Comparison of ENCODE assay signal across 21 mouse cellular contexts in the genomic region with DNA sequence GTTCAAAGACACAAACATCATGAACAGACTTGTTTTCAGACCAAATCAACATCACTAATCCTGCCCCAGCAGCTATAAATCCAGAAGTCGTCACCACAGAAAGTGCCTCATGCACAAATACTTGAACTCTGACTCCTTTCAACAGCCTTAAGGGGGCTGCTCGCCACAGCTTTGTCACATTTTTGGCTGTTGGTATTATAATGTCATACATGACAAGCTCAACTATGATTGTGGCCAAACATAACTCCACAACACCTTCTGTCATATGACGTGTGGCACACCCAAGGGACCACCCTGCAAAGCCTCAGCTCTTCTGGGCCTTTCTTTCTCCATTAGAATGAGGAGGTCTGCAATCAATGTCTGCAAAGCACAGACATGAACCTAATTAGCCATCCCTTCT.
DNase-seq lines count a peak whose midpoint lies in the region; ATAC-seq and TF ChIP-seq lines count a peak whose summit lies in the region.
"Had no signal": no experiment of that assay in that cellular context is flagged by ENCODE, and none has a peak within 500 bp of the region (broad histone marks: within the 10 kb centered on the region; RNA-seq: fewer than 3 reads in every experiment).

No protein-coding gene starts in this region.

- no peak overlapping the region for H3K4me3 ChIP-seq in lung, embryonic 15.5 days
- no peak overlapping the region for H3K4me3 ChIP-seq in neural tube, embryonic 13.5 days
- no peak overlapping the region for H3K4me3 ChIP-seq in forebrain, postnatal 0 days (ENCODE audit: low read depth, low read length)
- no peak overlapping the region for H3K4me3 ChIP-seq in hindbrain, embryonic 12.5 days
- H3K4me3 ChIP-seq: embryonic facial prominence, embryonic 12.5 days; forebrain, embryonic 15.5 days; heart, embryonic 15.5 days; hindbrain, embryonic 10.5 days; hindbrain, embryonic 15.5 days had no signal

- no peaks in the 10 kb centered on the region for H3K9me3 ChIP-seq in lung, embryonic 15.5 days
- no peaks in the 10 kb centered on the region for H3K9me3 ChIP-seq in neural tube, embryonic 13.5 days
- H3K9me3 ChIP-seq in forebrain, postnatal 0 days (ENCODE audit: low read length): no peaks in the 10 kb centered on the region
- H3K9me3 ChIP-seq in hindbrain, embryonic 12.5 days (replicated peaks): no peaks in the 10 kb centered on the region
- H3K9me3 ChIP-seq: embryonic facial prominence, embryonic 12.5 days; forebrain, embryonic 15.5 days; G1E; heart, embryonic 15.5 days; hindbrain, embryonic 10.5 days; hindbrain, embryonic 15.5 days had no signal

- peak; percentile 23; the same call in 1 of the 2 replicates for ATAC-seq in lung, embryonic 15.5 days (ENCODE audit: borderline replicate concordance, extremely low read depth, low FRiP score, low TSS enrichment)
- no peak for ATAC-seq in neural tube, embryonic 13.5 days (ENCODE audit: low read depth)
- ATAC-seq in forebrain, postnatal 0 days: no peak
- ATAC-seq in hindbrain, embryonic 12.5 days (ENCODE audit: low FRiP score): no peak
- ATAC-seq: CD4-positive, CD25-positive, alpha-beta regulatory T cell, adult 4 months; forebrain, embryonic 15.5 days had no signal

- H3K27ac ChIP-seq in lung, embryonic 15.5 days: no peak overlapping the region
- H3K27ac ChIP-seq in neural tube, embryonic 13.5 days (replicated peaks): 0 out of 2 replicates have a peak overlapping the region, but pooled peaks have one; percentile 23
- H3K27ac ChIP-seq in forebrain, postnatal 0 days (ENCODE audit: low read depth, low read length): no peak overlapping the region
- no peak overlapping the region for H3K27ac ChIP-seq in hindbrain, embryonic 12.5 days
- H3K27ac ChIP-seq: embryonic facial prominence, embryonic 12.5 days; forebrain, embryonic 15.5 days; heart, embryonic 15.5 days; hindbrain, embryonic 10.5 days; hindbrain, embryonic 15.5 days had no signal

- 33% methylated on average over 3 of the region's 3 CpGs for WGBS in lung, embryonic 15.5 days
- WGBS in neural tube, embryonic 13.5 days: 61% methylated on average over 3 of the region's 3 CpGs
- 56% methylated on average over 3 of the region's 3 CpGs for WGBS in forebrain, postnatal 0 days
- WGBS in hindbrain, embryonic 12.5 days: 73% methylated on average over 3 of the region's 3 CpGs

- no peaks in the 10 kb centered on the region for H3K36me3 ChIP-seq in lung, embryonic 15.5 days
- H3K36me3 ChIP-seq in neural tube, embryonic 13.5 days: no peaks in the 10 kb centered on the region
- H3K36me3 ChIP-seq in forebrain, postnatal 0 days (ENCODE audit: insufficient read depth): no peaks in the 10 kb centered on the region
- H3K36me3 ChIP-seq in hindbrain, embryonic 12.5 days: no peaks in the 10 kb centered on the region
- H3K36me3 ChIP-seq: embryonic facial prominence, embryonic 12.5 days; forebrain, embryonic 15.5 days; G1E; heart, embryonic 15.5 days; hindbrain, embryonic 10.5 days; hindbrain, embryonic 15.5 days had no signal

- no peak for TF ChIP-seq CTCF in forebrain, postnatal 0 days (IDR thresholded peaks at IDR 0.05; ENCODE audit: low read depth)

- H3K4me1 ChIP-seq in lung, embryonic 15.5 days: no peaks in the 10 kb centered on the region
- H3K4me1 ChIP-seq in neural tube, embryonic 13.5 days (replicated peaks): peaks cover 9% of the 10 kb centered on the region; the same call in 1 of the 2 replicates
- H3K4me1 ChIP-seq in forebrain, postnatal 0 days (ENCODE audit: insufficient read depth): no peaks in the 10 kb centered on the region
- H3K4me1 ChIP-seq in hindbrain, embryonic 12.5 days: no peaks in the 10 kb centered on the region
- H3K4me1 ChIP-seq: hindbrain, embryonic 10.5 days; hindbrain, embryonic 15.5 days had no signal

- DNase-seq in lung, postnatal 14 days: no peak
- DNase-seq in neural tube, embryonic 10.5 days (ENCODE audit: extremely low spot score, low spot score): no peak
- peak; percentile 56 for DNase-seq in forelimb bud, embryonic 11.5 days (ENCODE audit: low read depth, low spot score)
- no peak for DNase-seq in forebrain, postnatal 0 days
- DNase-seq: adrenal gland, postnatal 10 days; B cell, adult 2 months; cerebellum, adult 11-12 months; cerebellum, adult 9-10 months; cerebellum, postnatal 25 days; gastrocnemius, postnatal 25 days; heart, postnatal 14 days had no signal

- no peak overlapping the region for H3K4me2 ChIP-seq in lung, embryonic 15.5 days
- no peak overlapping the region for H3K4me2 ChIP-seq in neural tube, embryonic 13.5 days
- no peak overlapping the region for H3K4me2 ChIP-seq in forebrain, postnatal 0 days (ENCODE audit: low read depth)
- H3K4me2 ChIP-seq in hindbrain, embryonic 12.5 days (replicated peaks): no peak overlapping the region
- H3K4me2 ChIP-seq: embryonic facial prominence, embryonic 12.5 days; forebrain, embryonic 15.5 days; heart, embryonic 15.5 days; hindbrain, embryonic 15.5 days had no signal

- H3K9ac ChIP-seq in lung, embryonic 15.5 days: no peak overlapping the region
- H3K9ac ChIP-seq in neural tube, embryonic 13.5 days: no peak overlapping the region
- H3K9ac ChIP-seq in forebrain, postnatal 0 days: no peak overlapping the region
- H3K9ac ChIP-seq in hindbrain, embryonic 12.5 days: no peak overlapping the region
- H3K9ac ChIP-seq: embryonic facial prominence, embryonic 12.5 days; forebrain, embryonic 15.5 days; heart, embryonic 15.5 days; hindbrain, embryonic 15.5 days had no signal

- peaks cover 12% of the 10 kb centered on the region; the same call in 1 of the 2 replicates for H3K27me3 ChIP-seq in lung, embryonic 15.5 days
- H3K27me3 ChIP-seq in neural tube, embryonic 13.5 days: no peaks in the 10 kb centered on the region
- no peaks in the 10 kb centered on the region for H3K27me3 ChIP-seq in forebrain, postnatal 0 days (ENCODE audit: insufficient read depth, low read length)
- no peaks in the 10 kb centered on the region for H3K27me3 ChIP-seq in hindbrain, embryonic 12.5 days
- H3K27me3 ChIP-seq: embryonic facial prominence, embryonic 12.5 days; forebrain, embryonic 15.5 days; heart, embryonic 15.5 days; hindbrain, embryonic 15.5 days had no signal
